28 mouse cellular contexts compared by ENCODE assay signal in genomic region chr6:108494994-108495393, GRCm38 (mm10).
"Had no signal": no experiment of that assay in that cellular context is flagged by ENCODE, and none has a peak within 500 bp of the region (broad histone marks: within the 10 kb centered on the region; RNA-seq: fewer than 3 reads in every experiment).

No protein-coding gene starts in this region.

- H3K4me3 ChIP-seq: limb, embryonic 10.5 days; limb, embryonic 12.5 days; limb, embryonic 13.5 days; limb, embryonic 15.5 days; liver, embryonic 12.5 days; liver, embryonic 13.5 days; liver, embryonic 15.5 days; lung, embryonic 15.5 days; megakaryocyte, embryonic 14.5 days; midbrain, embryonic 10.5 days; midbrain, embryonic 12.5 days; midbrain, embryonic 13.5 days; midbrain, embryonic 15.5 days; myocyte; neural tube, embryonic 12.5 days had no signal

- H3K4me2 ChIP-seq: limb, embryonic 12.5 days; limb, embryonic 13.5 days; limb, embryonic 15.5 days; liver, embryonic 11.5 days; liver, embryonic 12.5 days; liver, embryonic 13.5 days; liver, embryonic 15.5 days; lung, embryonic 14.5 days; lung, embryonic 15.5 days; midbrain, embryonic 11.5 days; midbrain, embryonic 12.5 days; midbrain, embryonic 13.5 days; midbrain, embryonic 15.5 days; neural tube, embryonic 12.5 days had no signal

- H3K9me3 ChIP-seq: limb, embryonic 10.5 days; limb, embryonic 12.5 days; limb, embryonic 13.5 days; limb, embryonic 15.5 days; liver, embryonic 12.5 days; liver, embryonic 13.5 days; liver, embryonic 15.5 days; lung, embryonic 15.5 days; megakaryocyte, embryonic 14.5 days; midbrain, embryonic 10.5 days; midbrain, embryonic 12.5 days; midbrain, embryonic 13.5 days; midbrain, embryonic 15.5 days; neural tube, embryonic 12.5 days had no signal

- H3K27me3 ChIP-seq: limb, embryonic 12.5 days; limb, embryonic 13.5 days; limb, embryonic 15.5 days; liver, embryonic 12.5 days; liver, embryonic 13.5 days; liver, embryonic 15.5 days; lung, embryonic 15.5 days; megakaryocyte, embryonic 14.5 days; midbrain, embryonic 12.5 days; midbrain, embryonic 13.5 days; midbrain, embryonic 15.5 days; neural tube, embryonic 12.5 days had no signal

- H3K27ac ChIP-seq: liver, embryonic 12.5 days; liver, embryonic 13.5 days; liver, embryonic 14.5 days; liver, embryonic 15.5 days; lung, embryonic 15.5 days; macrophage; midbrain, embryonic 12.5 days; midbrain, embryonic 15.5 days; neural tube, embryonic 12.5 days had no signal

- H3K9ac ChIP-seq: limb, embryonic 12.5 days; limb, embryonic 15.5 days; liver, embryonic 12.5 days; liver, embryonic 13.5 days; liver, embryonic 14.5 days; liver, embryonic 15.5 days; liver, postnatal 0 days; lung, embryonic 14.5 days; lung, embryonic 15.5 days; midbrain, embryonic 12.5 days; midbrain, embryonic 13.5 days; midbrain, embryonic 15.5 days; neural tube, embryonic 12.5 days had no signal

- H3K36me3 ChIP-seq: liver, embryonic 15.5 days; midbrain, embryonic 12.5 days; midbrain, embryonic 13.5 days; midbrain, embryonic 15.5 days; neural tube, embryonic 12.5 days had no signal

- DNase-seq: liver; liver, embryonic 13.5 days; liver, postnatal 0 days; lung, adult 18-20 months; lung, adult 2 months; lung, embryonic 14.5 days; lung, postnatal 10 days; lung, postnatal 14 days; lung, postnatal 36 days; lung, postnatal 4 days had no signal

- H3K4me1 ChIP-seq: liver, embryonic 12.5 days; liver, embryonic 13.5 days; liver, embryonic 15.5 days; lung, embryonic 15.5 days; midbrain, embryonic 10.5 days; midbrain, embryonic 15.5 days; neural tube, embryonic 12.5 days had no signal
